Mouse (Mus musculus): ENCODE results near the gene Slc1a1.

Slc1a1 gene

GRCm38 (mm10) chr19:28860246-28860645, 25.4 kb downstream of the Slc1a1 start:
- no peak for DNase-seq

- DNase-seq: no peak
These were observed 28.8 kb downstream of the Slc1a1 start for GRCm38 (mm10) chr19:28863626-28864025.

- no peak for DNase-seq
These were observed 30.1 kb downstream of the Slc1a1 start for GRCm38 (mm10) chr19:28864981-28865380.

- no peak for DNase-seq
These were observed 30.7 kb downstream of the Slc1a1 start for GRCm38 (mm10) chr19:28865501-28865900.

GRCm38 (mm10) chr19:28869251-28869855, 34.5 kb downstream of the Slc1a1 start:
- DNase-seq: no peak

- no peak for DNase-seq
These were observed 35.5 kb downstream of the Slc1a1 start for GRCm38 (mm10) chr19:28870351-28870750.

GRCm38 (mm10) chr19:28879476-28879875, 44.6 kb downstream of the Slc1a1 start:
- DNase-seq: no peak

- DNase-seq: peak; percentile 21
These were observed 48.3 kb downstream of the Slc1a1 start for GRCm38 (mm10) chr19:28883126-28883525.

GRCm38 (mm10) chr19:28888496-28888895, 53.6 kb downstream of the Slc1a1 start:
- no peak for DNase-seq

- DNase-seq: no peak
These were observed 54.4 kb downstream of the Slc1a1 start for GRCm38 (mm10) chr19:28889251-28889650.

- no peak for DNase-seq
These were observed 56.4 kb downstream of the Slc1a1 start for GRCm38 (mm10) chr19:28891238-28891637.

GRCm38 (mm10) chr19:28891864-28892263, 57.0 kb downstream of the Slc1a1 start:
- no peak for DNase-seq

- DNase-seq: no peak
These were observed 61.8 kb downstream of the Slc1a1 start for GRCm38 (mm10) chr19:28896639-28897038.

GRCm38 (mm10) chr19:28897497-28897896, 62.6 kb downstream of the Slc1a1 start:
- no peak for DNase-seq

- no peak for DNase-seq
These were observed 65.9 kb downstream of the Slc1a1 start for GRCm38 (mm10) chr19:28900771-28901170.

GRCm38 (mm10) chr19:28902111-28902510, 67.3 kb downstream of the Slc1a1 start:
- no peak for DNase-seq

GRCm38 (mm10) chr19:28902806-28903205, 68.0 kb downstream of the Slc1a1 start:
- no peak for DNase-seq

- DNase-seq: no peak
These were observed 68.8 kb downstream of the Slc1a1 start for GRCm38 (mm10) chr19:28903536-28904119.

- DNase-seq: no peak
These were observed 73.3 kb downstream of the Slc1a1 start for GRCm38 (mm10) chr19:28908186-28908585.

- DNase-seq: no peak
These were observed 73.8 kb downstream of the Slc1a1 start for GRCm38 (mm10) chr19:28908693-28909092.

- DNase-seq: no peak
These were observed 79.7 kb downstream of the Slc1a1 start for GRCm38 (mm10) chr19:28914598-28914997.

- DNase-seq: no peak
These were observed 80.9 kb downstream of the Slc1a1 start for GRCm38 (mm10) chr19:28915602-28916250.

- DNase-seq: no peak
These were observed 81.6 kb downstream of the Slc1a1 start for GRCm38 (mm10) chr19:28916492-28916891.

- no peak for DNase-seq
These were observed 83.0 kb downstream of the Slc1a1 start for GRCm38 (mm10) chr19:28917839-28918238.
